Mouse (Mus musculus): ENCODE measurements around the gene Lamp5. TPM values are rescaled to one million over a fixed set of nuclear protein-coding genes. Genes with fewer than 3 reads are reported as not detected.

The Lamp5 gene
- polyA plus RNA-seq (2015; fragmentation: Nextera tagmentation; extraction: Ambion mirVana): 309 TPM in 2 replicates

GRCm38 (mm10) chr2:136051688-136052289 lies at the start of gene Lamp5:
TSS of gene Lamp5 (plus strand) at chr2:136052239.
- peak; percentile 64 for ATAC-seq (ENCODE audit: low read depth)
- 2% methylated on average over 8 of the region's 8 CpGs for WGBS
- peak within 1 kb of the TSS; percentile 75 for H3K9ac ChIP-seq

GRCm38 (mm10) chr2:136003836-136004235 lies 48.2 kb upstream of the Lamp5 start:
- Histone ChIP-seq H3K4me3 (no peak overlapping the region), H3K36me3 (peaks cover 15% of the 10 kb centered on the region), H3K4me2 (no peak overlapping the region), H3K9me3 (no peaks in the 10 kb centered on the region), H3K9ac (no peak overlapping the region), H3K27ac (replicated peaks) (no peak overlapping the region), H3K27me3 (no peaks in the 10 kb centered on the region), H3K4me1 (replicated peaks) (peaks cover 14% of the 10 kb centered on the region; the same call in 1 of the 2 replicates)
- no peak for ATAC-seq (ENCODE audit: low read depth)
- WGBS: 51% methylated on average over 1 of the region's 1 CpGs

More at GRCm38 (mm10) chr2:136051688-136052289, at the start of gene Lamp5:
- Histone ChIP-seq H3K4me1 (replicated peaks) (peaks cover 31% of the 10 kb centered on the region), H3K4me2 (peak within 1 kb of the TSS; percentile 57), H3K36me3 (no peaks in the 10 kb centered on the region), H3K9me3 (no peaks in the 10 kb centered on the region), H3K27ac (replicated peaks) (peak within 1 kb of the TSS; percentile 93), H3K4me3 (peak within 1 kb of the TSS; percentile 38), H3K27me3 (no peaks in the 10 kb centered on the region)

GRCm38 (mm10) chr2:136006280-136006679 lies 45.8 kb upstream of the Lamp5 start:
- WGBS: 93% methylated on average over 5 of the region's 5 CpGs
- ATAC-seq (ENCODE audit: low read depth): no peak
- 0 out of 2 replicates have a peak overlapping the region, but pooled peaks have one; percentile 33 for H3K27ac ChIP-seq (replicated peaks)

DNA sequence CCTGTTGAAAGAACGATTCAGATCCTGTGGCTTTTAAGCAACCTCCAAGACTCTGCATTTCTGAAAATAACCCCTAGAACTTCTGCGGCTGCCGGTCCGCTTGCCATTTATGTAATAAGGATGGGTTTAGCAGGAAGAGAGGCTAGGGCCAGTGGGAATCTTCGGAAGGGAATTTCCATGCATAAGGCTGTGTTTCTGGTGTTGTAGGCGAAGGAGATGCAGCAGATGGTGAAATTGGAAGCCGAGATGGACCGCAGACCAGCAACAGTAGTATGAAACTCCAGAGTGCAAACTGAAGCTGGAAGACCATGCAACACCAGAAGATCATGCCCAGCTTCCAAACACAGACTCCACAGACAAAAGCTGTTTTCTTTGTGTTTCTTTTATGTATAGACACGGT lies 39.3 kb upstream of the Lamp5 start:
- Histone ChIP-seq H3K27me3 (no peaks in the 10 kb centered on the region), H3K4me2 (no peak overlapping the region), H3K27ac (replicated peaks) (no peak overlapping the region), H3K9me3 (no peaks in the 10 kb centered on the region), H3K4me3 (no peak overlapping the region), H3K9ac (no peak overlapping the region), H3K36me3 (peaks cover 10% of the 10 kb centered on the region), H3K4me1 (replicated peaks) (0 out of 2 replicates have a peak, but pooled peaks cover 3% of the 10 kb centered on the region)
- WGBS: 88% methylated on average over 9 of the region's 9 CpGs
- no peak for ATAC-seq (ENCODE audit: low read depth)

More at GRCm38 (mm10) chr2:136006280-136006679, 45.8 kb upstream of the Lamp5 start:
- no peak overlapping the region for H3K4me3 ChIP-seq
- no peaks in the 10 kb centered on the region for H3K27me3 ChIP-seq
- no peak overlapping the region for H3K4me2 ChIP-seq
- no peak overlapping the region for H3K9ac ChIP-seq
- peaks cover 15% of the 10 kb centered on the region for H3K36me3 ChIP-seq
- H3K9me3 ChIP-seq: no peaks in the 10 kb centered on the region
- H3K4me1 ChIP-seq (replicated peaks): 0 out of 2 replicates have a peak, but pooled peaks cover 12% of the 10 kb centered on the region

DNA sequence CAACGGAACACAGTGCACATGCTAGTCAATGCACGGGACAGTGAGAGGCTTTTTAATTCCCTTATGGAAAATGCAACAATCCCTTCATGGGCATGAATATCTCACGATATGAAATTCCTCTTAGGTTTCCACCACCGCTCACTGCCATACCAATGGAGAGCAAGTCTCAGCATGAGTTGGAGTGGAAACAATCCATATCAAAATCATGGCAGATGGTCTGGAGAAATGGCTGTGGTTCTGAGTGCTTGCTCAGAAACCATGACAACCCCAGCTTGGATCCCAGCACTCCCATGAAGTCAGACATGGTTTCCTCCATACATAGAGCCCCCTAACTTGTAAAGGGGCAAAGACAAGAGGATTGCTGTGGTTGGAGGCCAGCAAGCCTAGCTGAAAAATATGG lies 3.6 kb upstream of the Lamp5 start:
- ATAC-seq (ENCODE audit: low read depth): no peak
- H3K27me3 ChIP-seq: no peaks in the 10 kb centered on the region
- 89% methylated on average over 4 of the region's 4 CpGs for WGBS
- no peaks in the 10 kb centered on the region for H3K9me3 ChIP-seq
- no peak overlapping the region for H3K27ac ChIP-seq (replicated peaks)
- no peak overlapping the region for H3K4me2 ChIP-seq
- H3K9ac ChIP-seq: no peak overlapping the region
- H3K4me1 ChIP-seq (replicated peaks): peaks cover 28% of the 10 kb centered on the region
- no peak overlapping the region for H3K4me3 ChIP-seq
- no peaks in the 10 kb centered on the region for H3K36me3 ChIP-seq

DNA sequence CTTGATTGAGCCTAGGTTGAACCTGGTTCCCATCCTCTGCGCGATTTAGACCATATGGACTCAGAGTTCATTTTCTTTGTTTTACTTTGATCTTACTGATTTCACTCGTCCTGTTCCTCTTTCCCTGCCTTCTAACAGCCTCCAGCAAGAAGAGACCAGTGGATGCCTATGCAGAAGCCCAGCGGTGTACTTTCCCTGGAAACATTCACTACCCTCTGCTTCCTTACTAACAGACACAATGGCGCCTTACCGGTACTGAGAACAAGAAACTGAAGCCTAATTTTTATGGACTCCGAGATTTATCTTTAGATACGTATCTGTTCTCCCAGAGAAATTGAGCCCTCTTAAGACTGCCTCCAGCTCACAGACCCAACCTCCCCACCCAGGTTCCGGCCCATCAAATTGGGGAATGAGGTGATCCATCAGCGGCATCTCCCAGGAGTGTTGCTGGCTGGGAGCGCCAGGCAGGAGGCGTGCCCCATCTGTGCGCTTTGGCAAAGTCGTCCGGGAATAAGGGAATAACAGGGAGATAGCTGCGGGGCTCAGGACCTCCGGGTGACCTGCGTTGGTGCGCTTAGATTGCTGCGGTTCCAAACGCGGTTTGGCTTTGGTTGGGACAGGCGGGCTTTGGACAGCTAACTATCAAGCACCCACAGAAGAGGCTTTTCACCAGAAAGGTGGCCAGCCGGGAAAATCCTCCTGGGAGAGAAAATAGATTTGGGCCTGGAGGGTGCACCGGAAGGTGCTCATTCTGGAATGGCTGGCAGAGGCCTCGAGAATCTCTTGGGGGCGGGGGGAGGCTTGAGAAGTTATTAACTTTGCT lies 1.0 kb upstream of the Lamp5 start:
- 12% methylated on average over 27 of the region's 27 CpGs for WGBS
- Histone ChIP-seq H3K9me3 (no peaks in the 10 kb centered on the region), H3K27ac (replicated peaks) (peak overlapping the region; percentile 93), H3K36me3 (no peaks in the 10 kb centered on the region), H3K9ac (peak overlapping the region; percentile 75), H3K4me2 (peak overlapping the region; percentile 57), H3K4me1 (replicated peaks) (peaks cover 31% of the 10 kb centered on the region), H3K27me3 (no peaks in the 10 kb centered on the region), H3K4me3 (peak overlapping the region; percentile 38)
- ATAC-seq (ENCODE audit: low read depth): peak; percentile 88

- H3K4me2 ChIP-seq: peak overlapping the region; percentile 61
- peak overlapping the region; percentile 51 for H3K4me3 ChIP-seq
- 3% methylated on average over 19 of the region's 19 CpGs for WGBS
- peaks cover 22% of the 10 kb centered on the region for H3K4me1 ChIP-seq (replicated peaks)
- H3K27me3 ChIP-seq: peaks cover 38% of the 10 kb centered on the region
- peak; percentile 73 for ATAC-seq (ENCODE audit: low read depth)
- peak overlapping the region; percentile 81 for H3K9ac ChIP-seq
- H3K9me3 ChIP-seq: no peaks in the 10 kb centered on the region
- no peaks in the 10 kb centered on the region for H3K36me3 ChIP-seq
- peak overlapping the region; percentile 97 for H3K27ac ChIP-seq (replicated peaks)
Observed at GRCm38 (mm10) chr2:136057861-136058331, 5.9 kb downstream of the Lamp5 start.

DNA sequence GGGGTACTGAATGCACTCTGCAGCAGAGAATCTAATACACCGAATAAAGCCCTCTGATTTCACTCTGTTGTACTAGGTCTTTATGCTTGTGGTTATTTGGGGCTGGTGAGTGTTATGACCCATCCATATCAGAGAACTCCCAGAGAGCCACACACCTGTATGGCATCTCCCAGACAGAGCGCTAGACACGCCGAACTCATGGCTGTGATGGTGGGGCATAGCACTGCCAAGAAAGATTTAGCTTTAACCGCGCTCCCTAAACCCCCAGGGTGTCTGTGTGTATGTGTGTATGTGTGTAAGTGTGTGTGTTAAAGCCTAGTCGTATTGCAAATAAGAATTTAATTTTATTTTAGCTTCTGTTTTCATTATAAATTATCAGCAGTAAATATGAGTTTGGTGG lies 6.4 kb downstream of the Lamp5 start:
- Histone ChIP-seq H3K9ac (peak overlapping the region; percentile 81), H3K4me1 (replicated peaks) (peaks cover 22% of the 10 kb centered on the region), H3K4me3 (peak overlapping the region; percentile 51), H3K36me3 (no peaks in the 10 kb centered on the region), H3K4me2 (peak overlapping the region; percentile 61), H3K27ac (replicated peaks) (peak overlapping the region; percentile 97), H3K27me3 (peaks cover 38% of the 10 kb centered on the region), H3K9me3 (no peaks in the 10 kb centered on the region)
- WGBS: 4% methylated on average over 7 of the region's 7 CpGs
- peak; percentile 20; the same call in 1 of the 2 replicates for ATAC-seq (ENCODE audit: low read depth)

GRCm38 (mm10) chr2:136059029-136059669 lies 7.1 kb downstream of the Lamp5 start:
- under 1% methylated on average over 37 of the region's 37 CpGs for WGBS
- peak; percentile 13; the same call in 1 of the 2 replicates for ATAC-seq (ENCODE audit: low read depth)
- peak overlapping the region; percentile 97 for H3K27ac ChIP-seq (replicated peaks)

DNA sequence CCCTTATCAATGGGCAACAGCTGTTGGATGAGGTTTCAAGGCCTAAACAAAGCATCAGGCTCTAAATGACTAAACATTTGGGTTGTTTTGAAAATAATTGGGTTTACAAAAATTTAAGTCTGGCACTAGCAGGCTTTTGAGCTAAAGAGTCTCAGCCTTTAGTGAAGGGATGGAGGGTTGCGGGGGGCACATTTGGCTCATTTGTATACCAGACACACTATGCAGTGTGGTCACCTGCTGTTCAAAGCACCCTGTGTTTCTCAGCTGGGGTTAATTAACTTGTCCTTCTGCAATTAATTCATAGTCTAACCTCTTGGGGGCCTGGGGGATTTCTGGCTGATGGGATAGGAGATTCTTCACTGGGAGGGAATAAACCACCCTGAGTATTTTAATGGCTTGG lies 12.3 kb downstream of the Lamp5 start:
- Histone ChIP-seq H3K27me3 (peaks cover 13% of the 10 kb centered on the region), H3K9me3 (no peaks in the 10 kb centered on the region), H3K4me1 (replicated peaks) (peaks cover 39% of the 10 kb centered on the region), H3K4me3 (peak overlapping the region; percentile 17), H3K9ac (peak overlapping the region; percentile 64), H3K36me3 (peaks cover 6% of the 10 kb centered on the region), H3K27ac (replicated peaks) (peak overlapping the region; percentile 80), H3K4me2 (peak overlapping the region; percentile 50)
- 0 out of 2 replicates have a peak, but pooled peaks have one; percentile 30 for ATAC-seq (ENCODE audit: low read depth)
- 51% methylated on average over 1 of the region's 1 CpGs for WGBS

More at GRCm38 (mm10) chr2:136059029-136059669, 7.1 kb downstream of the Lamp5 start:
- H3K4me3 ChIP-seq: peak overlapping the region; percentile 51
- peak overlapping the region; percentile 81 for H3K9ac ChIP-seq
- H3K36me3 ChIP-seq: no peaks in the 10 kb centered on the region
- peak overlapping the region; percentile 61 for H3K4me2 ChIP-seq
- peaks cover 20% of the 10 kb centered on the region for H3K4me1 ChIP-seq (replicated peaks)
- no peaks in the 10 kb centered on the region for H3K9me3 ChIP-seq
- H3K27me3 ChIP-seq: peaks cover 38% of the 10 kb centered on the region

- H3K36me3 ChIP-seq: peaks cover 17% of the 10 kb centered on the region; the same call in 1 of the 2 replicates
- H3K9ac ChIP-seq: no peak overlapping the region
- no peak overlapping the region for H3K4me3 ChIP-seq
- no peaks in the 10 kb centered on the region for H3K27me3 ChIP-seq
- H3K4me1 ChIP-seq (replicated peaks): no peaks in the 10 kb centered on the region; the same call in 1 of the 2 replicates
- no peak overlapping the region for H3K4me2 ChIP-seq
- no peaks in the 10 kb centered on the region for H3K9me3 ChIP-seq
- WGBS: 84% methylated on average over 2 of the region's 2 CpGs
- ATAC-seq (ENCODE audit: low read depth): no peak
- no peak overlapping the region for H3K27ac ChIP-seq (replicated peaks)
Observed at GRCm38 (mm10) chr2:136095978-136096377, 43.9 kb downstream of the Lamp5 start.

Data from neural tube, embryonic 13.5 days (tissue).